Mouse (Mus musculus): ENCODE measurements at regions not wholly inside any gene's neighbourhood (a gene's known extent, or its start where the extent isn't known, plus 50 kb on each side); places are given as distances from the start of the nearest gene placed in this dataset.

- no peak for DNase-seq (ENCODE audit: low read depth, low spot score)
These were observed 117.0 kb upstream of the Nr2f2 start for GRCm38 (mm10) chr7:70483536-70483935.

- DNase-seq (ENCODE audit: low read depth, low spot score) = no peak
These were observed 115.3 kb upstream of the Nr2f2 start for GRCm38 (mm10) chr7:70481880-70482279.

GRCm38 (mm10) chr7:70472786-70473185, 106.3 kb upstream of the Nr2f2 start:
- DNase-seq (ENCODE audit: low read depth, low spot score) = no peak

- DNase-seq (ENCODE audit: low read depth, low spot score) = no peak
These were observed 104.0 kb upstream of the Nr2f2 start for GRCm38 (mm10) chr7:70470557-70470956.

GRCm38 (mm10) chr7:70462131-70462530, 95.6 kb upstream of the Nr2f2 start:
- DNase-seq (ENCODE audit: low read depth, low spot score) = no peak

- DNase-seq (ENCODE audit: low read depth, low spot score) = no peak
These were observed 88.0 kb upstream of the Nr2f2 start for GRCm38 (mm10) chr7:70454525-70454924.

- no peak for DNase-seq (ENCODE audit: low read depth, low spot score)
These were observed 86.3 kb upstream of the Nr2f2 start for GRCm38 (mm10) chr7:70452816-70453215.

- no peak for DNase-seq (ENCODE audit: low read depth, low spot score)
These were observed 72.4 kb upstream of the Nr2f2 start for GRCm38 (mm10) chr7:70438908-70439307.

- no peak for DNase-seq (ENCODE audit: low read depth, low spot score)
These were observed 67.3 kb upstream of the Nr2f2 start for GRCm38 (mm10) chr7:70433838-70434237.

- no peak for DNase-seq (ENCODE audit: low read depth, low spot score)
These were observed 66.8 kb upstream of the Nr2f2 start for GRCm38 (mm10) chr7:70433358-70433757.

GRCm38 (mm10) chr7:70431712-70432111, 65.2 kb upstream of the Nr2f2 start:
- DNase-seq (ENCODE audit: low read depth, low spot score) = no peak

- no peak for DNase-seq (ENCODE audit: low read depth, low spot score)
These were observed 62.8 kb upstream of the Nr2f2 start for GRCm38 (mm10) chr7:70429326-70429725.

- DNase-seq (ENCODE audit: low read depth, low spot score) = no peak
These were observed 57.7 kb upstream of the Nr2f2 start for GRCm38 (mm10) chr7:70424231-70424620.

- no peak for DNase-seq (ENCODE audit: low read depth, low spot score)
These were observed 57.1 kb upstream of the Nr2f2 start for GRCm38 (mm10) chr7:70423524-70424230.

- no peak for DNase-seq (ENCODE audit: low read depth, low spot score)
These were observed 49.8 kb upstream of the Nr2f2 start for GRCm38 (mm10) chr7:70416185-70416941.
